Mouse (Mus musculus) left cerebral cortex, adult 8-10 months (tissue): Measurements from ENCODE around the gene Dusp18. TPM values are rescaled to one million over a fixed set of nuclear protein-coding genes. Genes with fewer than 3 reads are reported as not detected.

Source experiments
- DNase-seq, 2 experiments: peaks; one replicate each; pipeline ENCODE4 v3.0.0; 2022; ENCODE audit warnings: low spot score in 2 of 2
- total RNA-seq, 4 experiments: library from RNA; stranded (reverse); gene quantifications; 2 replicates each; pipeline ENCODE4 v1.2.4; 2022

Gene Dusp18
- total RNA-seq: 10 to 100 TPM; 17.5 to 19.6 (median 18.1) TPM

DNA sequence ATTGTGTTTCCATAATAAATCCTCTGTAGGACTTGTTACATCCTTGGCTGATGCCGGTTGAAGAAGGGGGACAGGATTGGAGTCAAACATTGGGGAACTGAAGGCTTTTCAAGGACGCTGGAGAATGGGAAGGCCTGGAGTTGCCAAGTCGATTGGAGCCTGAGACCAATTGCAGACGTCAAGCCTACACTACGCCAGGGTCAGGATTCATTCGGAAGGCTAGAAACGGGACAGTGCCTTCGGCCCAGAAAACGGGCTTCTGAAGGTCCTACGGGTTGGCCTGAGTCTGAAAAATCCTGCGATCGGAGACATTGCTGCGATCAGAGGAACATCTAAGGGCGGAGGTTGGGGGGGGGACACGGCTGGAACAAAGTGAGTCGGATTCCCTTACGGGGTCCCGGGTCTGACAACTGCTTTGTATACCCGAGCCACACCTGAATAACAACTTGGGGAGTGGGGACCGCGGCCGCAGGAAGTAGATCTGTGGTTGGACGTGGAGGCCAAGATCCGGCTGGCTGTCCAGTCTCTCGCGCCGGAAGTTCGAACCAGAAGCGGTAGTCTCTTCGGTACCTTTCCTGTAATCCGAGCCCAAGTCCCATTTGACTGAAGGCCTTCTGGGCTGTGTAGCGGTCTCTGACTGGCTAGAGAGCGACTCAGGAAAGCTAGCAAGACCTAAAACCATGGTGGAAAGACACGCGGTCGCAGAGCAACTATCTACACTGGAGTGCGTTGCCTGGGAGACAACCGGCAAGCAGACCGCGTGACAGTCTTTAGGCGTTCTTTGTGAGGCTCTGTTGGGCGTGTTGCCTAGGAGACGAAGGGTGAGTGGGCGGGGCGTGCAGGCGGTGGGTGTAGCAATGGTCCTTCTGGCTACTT is at the start of gene Dusp18, which contains the start of gene 4921536K21Rik:
Gene Dusp18 (plus strand): TSS at position 835 of the 876 bp plus-strand sequence.
Gene 4921536K21Rik (minus strand): TSS at position 693 of the 876 bp plus-strand sequence.
- DNase-seq: peak; percentile 92 to 97

DNA sequence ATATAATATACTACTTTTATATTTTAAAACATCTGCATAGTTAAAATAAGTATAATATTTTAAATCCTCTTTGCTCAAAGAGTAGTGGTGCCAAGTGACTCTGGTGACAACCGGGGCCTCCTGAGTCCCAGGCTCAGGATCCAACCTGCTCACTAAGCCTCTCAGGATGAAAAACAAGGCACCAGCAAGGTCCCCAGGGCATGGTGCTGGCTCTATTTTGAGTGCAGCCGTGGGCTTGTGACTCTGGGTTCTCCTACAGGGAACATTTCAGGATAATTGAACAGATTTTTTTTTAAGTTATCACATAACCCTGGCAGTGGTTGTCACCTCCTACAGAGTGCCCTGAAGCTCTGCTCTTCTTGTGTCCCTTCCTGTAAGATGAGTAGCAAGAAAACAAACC is 48.7 kb upstream of the Dusp18 start:
- DNase-seq: no peak

GRCm38 (mm10) chr11:3849469-3850314 is 45.3 kb upstream of the Dusp18 start:
- DNase-seq: no peak

- DNase-seq: peak in 1 of 2 experiments; percentile 51
Observed at GRCm38 (mm10) chr11:3850315-3850614, 44.8 kb upstream of the Dusp18 start.

- no peak for DNase-seq
Observed at GRCm38 (mm10) chr11:3850746-3851277, 44.2 kb upstream of the Dusp18 start.

DNA sequence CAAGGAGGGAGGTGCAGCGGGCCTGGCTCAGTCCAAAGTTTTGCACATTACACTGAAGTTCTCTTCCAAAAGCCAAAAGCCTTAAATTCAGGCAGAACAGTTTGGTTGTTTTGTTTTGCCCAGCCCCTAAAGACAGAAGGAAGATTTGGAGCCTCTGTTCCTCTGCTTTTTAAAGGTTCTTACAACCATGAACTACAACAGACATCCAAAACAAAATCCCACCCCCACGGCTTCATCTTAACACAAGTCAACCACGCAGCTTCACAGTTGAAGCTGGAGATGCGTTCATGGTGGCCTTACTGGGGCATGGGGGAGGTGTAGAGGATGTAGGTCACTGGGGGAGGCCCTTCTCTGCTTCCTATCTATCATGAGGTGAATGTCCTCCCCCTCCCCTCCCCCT is 43.2 kb upstream of the Dusp18 start:
- DNase-seq: no peak

- no peak for DNase-seq
Observed at GRCm38 (mm10) chr11:3853031-3853430, 42.0 kb upstream of the Dusp18 start.

DNA sequence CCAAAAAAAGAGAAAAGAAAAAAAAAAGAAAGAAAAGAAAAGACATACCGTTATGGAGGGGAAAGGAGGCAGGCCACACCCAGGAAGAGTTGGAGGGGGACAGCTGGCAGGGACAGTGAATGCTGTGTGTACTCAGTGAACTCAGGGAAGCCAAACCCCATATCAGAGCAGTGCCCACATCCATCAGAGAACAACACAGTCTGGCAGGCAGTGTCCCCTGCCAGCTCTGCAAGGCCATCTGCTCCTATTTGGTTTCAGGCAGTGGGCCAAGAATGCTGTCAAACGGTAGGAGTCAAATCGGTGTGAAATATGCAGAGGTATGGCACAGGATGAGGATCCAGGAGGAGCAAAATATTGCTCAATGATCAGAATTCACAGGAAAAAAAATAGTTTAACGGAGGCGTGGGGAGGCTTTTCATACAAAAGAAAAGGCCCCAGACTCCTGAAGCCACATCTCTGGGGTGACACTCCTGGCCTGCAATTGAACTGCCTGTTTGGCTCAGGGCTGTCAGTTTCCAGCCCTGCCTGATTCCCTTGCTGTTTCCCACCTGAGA is 41.5 kb upstream of the Dusp18 start:
- peak in 1 of 2 experiments; percentile 80 for DNase-seq

- DNase-seq: no peak
Observed at GRCm38 (mm10) chr11:3854156-3854555, 40.9 kb upstream of the Dusp18 start.

- DNase-seq: no peak
Observed at GRCm38 (mm10) chr11:3855846-3856245, 39.2 kb upstream of the Dusp18 start.

DNA sequence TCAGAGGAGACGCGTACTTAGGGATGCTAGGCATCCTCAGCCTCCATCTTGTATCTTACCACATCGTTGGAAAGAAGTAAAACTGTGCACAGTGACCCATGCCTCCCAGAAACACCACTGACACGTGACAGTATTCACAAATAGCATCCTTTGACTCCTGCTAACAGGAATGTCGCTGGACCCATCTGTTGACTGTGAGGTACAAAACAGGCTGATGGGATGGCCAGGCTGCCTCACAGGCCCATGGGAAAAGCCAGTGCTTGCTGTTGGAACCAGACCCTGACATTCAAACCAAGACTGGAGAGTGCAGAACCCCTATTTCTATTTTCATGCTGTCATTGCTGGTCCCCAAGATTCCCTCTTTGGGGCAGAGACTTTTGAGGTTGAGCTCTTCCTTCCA is 37.1 kb upstream of the Dusp18 start:
- no peak for DNase-seq

DNA sequence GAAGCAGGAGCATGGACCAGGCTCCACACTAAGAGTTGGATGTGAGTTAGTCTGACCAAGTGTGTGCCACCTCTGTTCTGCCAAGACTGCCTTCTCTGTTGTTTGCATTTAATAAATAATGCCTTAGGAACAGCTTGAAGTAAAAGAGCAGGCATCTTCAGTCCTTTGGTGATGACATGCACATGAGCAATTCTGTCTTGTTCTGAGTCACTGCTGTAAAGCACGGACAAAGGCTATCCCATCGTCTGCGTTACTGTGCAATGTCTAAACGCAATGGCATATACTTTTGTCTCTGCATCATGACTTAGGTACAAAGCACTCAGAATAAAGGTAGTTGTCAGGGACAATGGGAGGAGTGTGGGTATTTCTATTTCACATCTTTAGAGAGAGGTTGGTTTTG is 35.3 kb upstream of the Dusp18 start:
- DNase-seq: no peak

DNA sequence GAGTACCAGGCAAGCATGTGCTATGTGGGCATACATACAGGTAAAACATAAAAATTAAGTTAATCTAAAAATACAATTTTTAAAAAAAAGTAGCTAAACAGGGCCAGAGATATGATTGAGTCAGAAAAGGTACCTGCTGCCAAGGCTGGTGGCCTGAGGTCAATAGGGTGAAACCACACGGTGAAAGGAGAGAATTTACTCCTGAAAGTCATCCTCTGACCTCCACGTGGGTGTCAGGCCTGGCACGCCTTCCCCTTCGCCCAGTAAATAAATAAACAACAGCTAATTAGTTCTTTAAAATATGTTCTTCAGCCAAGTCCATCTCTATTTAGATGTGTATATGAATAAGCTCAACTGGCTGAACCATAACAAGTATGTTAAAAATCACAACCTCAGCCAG is 34.7 kb upstream of the Dusp18 start:
- no peak for DNase-seq

DNA sequence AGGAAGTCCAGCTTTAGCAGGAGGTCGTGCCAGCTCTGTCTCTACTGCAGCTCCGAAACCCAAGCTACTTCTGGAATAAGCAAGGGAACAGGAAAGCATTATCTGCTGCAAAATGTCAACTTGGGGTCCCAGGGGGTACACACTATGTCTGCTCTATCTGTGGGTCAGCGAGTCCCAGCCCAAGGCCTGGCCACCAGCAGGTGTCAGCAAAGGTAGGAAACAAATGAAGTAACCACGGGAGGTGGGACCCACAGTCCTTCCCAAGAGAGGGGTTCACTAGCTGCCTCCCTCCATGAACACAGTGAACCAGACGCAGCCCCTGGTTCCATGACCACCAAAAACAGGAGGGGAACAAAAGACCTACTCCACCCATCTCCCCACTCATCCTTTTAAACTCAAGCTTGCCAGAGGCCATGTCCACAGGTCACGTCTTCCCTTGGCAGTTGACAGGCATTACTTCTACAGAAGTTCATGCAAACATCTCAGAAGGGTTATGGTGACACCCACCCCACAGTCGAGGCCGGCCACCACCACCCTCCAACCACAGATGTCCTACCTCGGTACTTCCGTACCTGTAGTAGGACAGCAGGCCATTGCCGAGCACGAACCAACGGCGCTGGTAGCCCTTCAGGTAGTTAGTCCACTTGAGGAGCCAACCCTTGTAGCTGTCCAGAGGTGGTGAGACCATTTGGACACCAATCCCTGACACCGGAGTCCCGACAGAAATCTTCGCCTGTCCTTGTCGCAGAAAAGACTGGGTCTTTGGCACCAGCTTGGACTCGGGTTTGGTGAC is 32.2 kb upstream of the Dusp18 start:
- DNase-seq: no peak

DNA sequence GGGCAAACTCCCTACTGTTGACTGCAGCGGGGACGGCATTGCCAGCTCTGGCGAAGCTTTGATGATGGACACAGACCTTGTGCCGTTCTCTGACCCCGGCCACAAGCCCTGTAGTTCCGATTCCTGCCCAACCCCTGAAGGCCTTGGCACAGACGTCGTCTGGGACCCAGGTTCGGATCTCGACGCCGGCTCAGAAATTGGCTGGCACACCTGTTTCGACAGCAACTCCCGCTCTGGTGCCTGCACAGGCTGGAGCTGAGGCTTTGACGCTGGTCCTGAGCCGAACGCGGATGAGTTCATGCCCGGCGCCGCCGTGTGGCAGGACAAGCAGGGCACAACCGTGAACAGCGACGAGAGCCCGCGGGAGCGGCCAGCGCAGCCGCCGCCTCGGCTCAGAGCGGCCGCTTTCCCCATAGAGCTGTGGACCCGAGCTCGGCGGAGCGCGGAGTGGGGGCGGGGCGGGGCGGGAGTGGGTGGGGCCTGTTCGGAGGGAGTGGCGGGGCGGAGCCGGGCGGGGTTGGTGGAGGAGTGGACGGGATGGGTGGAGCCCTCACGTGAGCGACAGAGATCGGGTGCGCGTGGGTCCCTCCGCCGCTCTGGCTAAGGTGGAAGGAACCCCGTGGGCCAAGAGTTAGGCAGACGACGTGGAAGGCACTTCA is 31.5 kb upstream of the Dusp18 start, which contains the start of gene Osbp2:
Gene Osbp2 (minus strand): TSS at position 450 of the 659 bp plus-strand sequence.
- peak; percentile 65 to 71 for DNase-seq

DNA sequence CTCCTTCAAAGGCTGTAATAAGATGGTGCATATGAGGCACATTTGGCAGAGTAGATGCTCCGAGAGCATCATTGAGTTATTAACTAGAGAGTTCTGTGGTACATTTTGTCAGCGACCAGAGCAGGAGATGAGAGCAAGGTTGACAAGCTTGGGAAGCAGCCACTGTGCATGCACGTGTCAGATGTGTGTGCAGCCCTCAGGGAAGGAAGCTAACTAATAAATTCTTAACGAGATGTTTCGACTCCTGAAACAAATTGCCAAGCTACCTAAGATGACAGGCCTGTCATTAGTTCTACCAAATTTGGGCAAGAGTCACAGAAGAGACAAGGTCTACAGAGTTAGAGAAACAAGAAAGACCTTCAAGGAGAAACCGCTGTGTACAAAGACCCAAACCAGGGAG is 30.7 kb upstream of the Dusp18 start:
- DNase-seq: no peak

DNA sequence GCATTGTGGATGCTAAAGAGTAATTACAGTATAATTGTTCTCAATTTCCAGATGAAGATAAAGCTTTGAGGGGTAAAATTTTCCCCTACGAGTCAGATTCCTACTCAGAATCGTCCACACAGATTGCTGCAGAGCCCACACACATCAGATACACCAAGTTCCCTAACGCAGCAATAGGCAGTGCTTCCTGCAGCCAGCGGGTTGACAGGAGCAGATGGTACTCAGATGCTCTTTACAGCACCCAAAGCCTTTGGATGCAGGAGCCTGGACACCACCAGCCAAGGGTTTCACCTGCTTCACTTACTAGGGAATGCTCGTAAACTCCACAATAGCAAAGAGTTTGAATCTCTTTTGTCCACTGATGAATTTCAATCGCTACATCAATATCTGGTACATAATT is 18.6 kb upstream of the Dusp18 start:
- DNase-seq: no peak

DNA sequence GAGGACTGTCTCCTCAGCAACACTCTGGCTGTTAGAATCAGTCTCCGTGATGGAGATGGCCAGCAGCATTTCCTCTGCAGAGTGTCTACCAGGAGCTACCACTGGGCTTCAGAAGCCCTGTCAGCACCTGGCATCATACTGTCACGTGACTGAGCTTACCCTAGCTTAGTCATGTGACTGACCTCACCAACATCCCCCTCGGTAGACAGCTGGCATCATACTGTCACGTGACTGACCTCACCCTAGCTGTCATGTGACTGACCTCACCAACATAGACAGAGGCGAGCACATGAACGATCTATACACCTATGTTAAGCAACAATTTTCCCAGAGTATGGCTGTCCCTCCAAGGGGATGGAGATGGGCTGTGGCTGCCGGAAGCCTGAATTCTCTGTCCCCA is 16.4 kb upstream of the Dusp18 start:
- DNase-seq: no peak

DNA sequence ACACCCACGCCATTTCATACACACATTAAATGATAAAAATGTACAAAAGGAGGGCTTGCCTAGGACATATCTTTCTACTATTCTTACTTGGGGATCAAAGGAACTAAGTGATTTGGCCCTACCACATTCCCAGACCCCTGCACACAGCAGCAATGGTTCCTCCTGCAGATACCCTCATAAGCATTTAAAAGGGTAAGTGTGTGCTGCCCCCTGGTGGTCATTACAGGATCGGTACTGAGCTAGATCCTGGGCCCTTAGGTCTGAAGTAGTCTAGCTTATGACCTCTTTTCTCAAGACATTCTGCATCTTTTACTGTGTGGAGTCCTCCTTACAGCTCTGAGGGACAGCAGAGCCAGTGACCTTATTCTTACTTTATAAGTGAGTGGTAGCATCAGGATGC is 15.2 kb upstream of the Dusp18 start:
- DNase-seq: peak; percentile 40 to 56

DNA sequence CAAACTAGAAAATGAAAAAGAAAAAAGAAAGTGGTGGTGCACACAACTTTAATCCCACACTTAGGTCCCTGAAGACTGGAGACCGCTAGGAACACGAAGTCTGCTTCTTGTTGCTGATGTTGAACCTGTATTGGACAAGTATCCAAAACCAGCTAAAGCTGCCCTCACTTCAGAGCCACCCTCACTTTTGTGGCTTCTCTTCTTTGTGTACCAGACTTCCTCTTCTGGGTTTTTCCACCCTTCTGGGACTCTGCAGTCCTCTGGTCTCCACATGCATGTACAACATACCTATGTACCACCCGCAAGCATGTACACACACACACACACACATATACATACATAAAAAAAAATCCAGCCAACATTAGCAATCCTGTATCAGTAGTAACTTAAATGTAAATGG is 11.3 kb upstream of the Dusp18 start:
- no peak for DNase-seq
